Mouse (Mus musculus) thymus, postnatal 14 days (tissue): Measurements from ENCODE around the gene Hnrnpdl.

Source experiments
- DNase-seq: peaks from one replicate; pipeline ENCODE4 v3.0.0; 2021

Gene Hnrnpdl

GRCm38 (mm10) chr5:100000500-100000899 lies 39.0 kb downstream of the Hnrnpdl start:
- DNase-seq, result no peak

- DNase-seq, result no peak
Observed at GRCm38 (mm10) chr5:100000048-100000447, 39.4 kb downstream of the Hnrnpdl start.

GRCm38 (mm10) chr5:99994680-99995079 lies 44.8 kb downstream of the Hnrnpdl start:
- DNase-seq, result no peak

- DNase-seq, result no peak
Observed at GRCm38 (mm10) chr5:99994166-99994565, 45.3 kb downstream of the Hnrnpdl start.
